Mouse (Mus musculus): ENCODE data around the gene Pimreg. TPM values are rescaled to one million over a fixed set of nuclear protein-coding genes. Genes with fewer than 3 reads are reported as not detected.

Pimreg gene
- polyA plus RNA-seq, 2 experiments: 59.1 to 87.9 TPM

DNA sequence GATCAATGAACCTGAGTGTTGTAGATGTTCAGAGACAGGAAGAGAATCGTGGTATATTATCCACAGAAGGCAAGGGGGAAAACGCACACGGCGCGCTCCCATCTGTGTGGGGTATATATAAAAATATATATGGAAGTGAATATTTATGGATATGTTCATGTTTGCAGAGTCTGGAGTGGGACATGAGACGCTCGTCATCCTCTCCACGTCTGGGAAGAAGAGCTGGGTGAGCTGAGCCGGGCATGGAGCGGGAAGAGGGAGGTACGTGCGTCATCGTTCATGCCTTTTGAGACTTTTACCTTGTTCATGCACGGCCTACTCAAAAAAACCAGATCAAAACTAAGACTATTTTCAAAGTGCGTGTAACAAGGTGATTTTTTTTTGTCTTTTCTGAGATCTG is 42.5 kb downstream of the Pimreg start:
- no peak for TF ChIP-seq POLR2A (IDR thresholded peaks at IDR 0.05; ENCODE audit: borderline replicate concordance, extremely low read depth, insufficient read depth, insufficient read length)
- no peaks in the 10 kb centered on the region for H3K27me3 ChIP-seq (ENCODE audit: control insufficient read depth, insufficient read depth, low read length)
- no peak overlapping the region for H3K4me2 ChIP-seq (replicated peaks; ENCODE audit: low read depth, low read length, severe bottlenecking)
- H3K36me3 ChIP-seq (ENCODE audit: control insufficient read depth, insufficient read depth, low read length): no peaks in the 10 kb centered on the region
- 95% methylated on average over 15 of the region's 15 CpGs for WGBS
- H3K4me1 ChIP-seq (ENCODE audit: control insufficient read depth, insufficient read depth, low read length): peaks cover 17% of the 10 kb centered on the region
- ATAC-seq (ENCODE audit: low FRiP score, low read depth): no peak
- H3K27ac ChIP-seq (replicated peaks; ENCODE audit: low read depth, low read length): no peak overlapping the region
- no peaks in the 10 kb centered on the region for H3K9me3 ChIP-seq (ENCODE audit: control insufficient read depth, low read length)
- no peak overlapping the region for H3K4me3 ChIP-seq (replicated peaks; ENCODE audit: low read length)
- no peak overlapping the region for H3K9ac ChIP-seq (ENCODE audit: low read depth, low read length, severe bottlenecking)
- no peak for DNase-seq (ENCODE audit: low spot score)

DNA sequence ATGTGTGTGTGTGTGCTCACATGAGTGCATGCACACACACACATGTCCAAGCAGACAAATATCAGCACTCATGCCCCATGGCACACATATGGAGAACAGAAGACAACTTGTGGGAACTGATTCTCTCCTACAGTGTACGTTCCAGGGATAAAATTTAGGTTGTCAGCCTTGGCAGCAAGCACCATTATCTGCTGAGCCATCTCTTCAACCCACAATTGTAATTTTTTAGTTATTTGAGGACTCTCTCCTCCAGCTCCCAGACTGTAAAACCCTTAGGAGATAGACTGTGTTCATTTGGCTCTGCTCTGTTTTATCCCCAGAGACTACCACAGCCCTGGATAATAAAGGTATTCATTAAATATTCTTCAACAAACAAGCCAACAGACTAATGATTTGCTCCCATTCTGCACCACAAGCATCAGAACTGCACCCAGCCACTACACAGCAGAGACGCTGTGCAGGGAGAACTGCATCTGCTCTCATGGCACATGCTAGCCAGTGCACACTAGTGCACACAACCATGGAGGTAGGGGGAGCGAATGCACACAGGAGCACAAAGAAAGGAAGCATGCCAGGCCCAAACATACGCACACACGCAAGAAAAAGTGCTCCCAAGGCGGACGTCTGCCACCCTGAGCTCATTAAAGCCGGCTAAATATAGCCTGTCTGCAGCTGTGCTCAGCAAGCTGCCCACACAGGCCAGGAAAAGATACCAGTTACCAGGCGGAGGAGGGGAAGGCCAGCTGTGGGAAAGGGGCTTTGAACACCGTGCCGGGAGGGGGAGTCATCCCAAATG is 44.6 kb downstream of the Pimreg start:
- Histone ChIP-seq H3K36me3 (ENCODE audit: control insufficient read depth, insufficient read depth, low read length) (no peaks in the 10 kb centered on the region), H3K4me2 (replicated peaks; ENCODE audit: low read depth, low read length, severe bottlenecking) (no peak overlapping the region), H3K9me3 (ENCODE audit: control insufficient read depth, low read length) (no peaks in the 10 kb centered on the region), H3K27me3 (ENCODE audit: control insufficient read depth, insufficient read depth, low read length) (no peaks in the 10 kb centered on the region), H3K4me3 (replicated peaks; ENCODE audit: low read length) (no peak overlapping the region), H3K9ac (ENCODE audit: low read depth, low read length, severe bottlenecking) (no peak overlapping the region), H3K4me1 (ENCODE audit: control insufficient read depth, insufficient read depth, low read length) (peaks cover 17% of the 10 kb centered on the region), H3K27ac (replicated peaks; ENCODE audit: low read depth, low read length) (peak overlapping the region; percentile 28)
- no peak for TF ChIP-seq POLR2A (IDR thresholded peaks at IDR 0.05; ENCODE audit: borderline replicate concordance, extremely low read depth, insufficient read depth, insufficient read length)
- 0 out of 2 replicates have a peak, but pooled peaks have one; percentile 37 for ATAC-seq (ENCODE audit: low FRiP score, low read depth)
- DNase-seq (ENCODE audit: low spot score): peak; percentile 28
- WGBS: 12% methylated on average over 11 of the region's 11 CpGs

DNA sequence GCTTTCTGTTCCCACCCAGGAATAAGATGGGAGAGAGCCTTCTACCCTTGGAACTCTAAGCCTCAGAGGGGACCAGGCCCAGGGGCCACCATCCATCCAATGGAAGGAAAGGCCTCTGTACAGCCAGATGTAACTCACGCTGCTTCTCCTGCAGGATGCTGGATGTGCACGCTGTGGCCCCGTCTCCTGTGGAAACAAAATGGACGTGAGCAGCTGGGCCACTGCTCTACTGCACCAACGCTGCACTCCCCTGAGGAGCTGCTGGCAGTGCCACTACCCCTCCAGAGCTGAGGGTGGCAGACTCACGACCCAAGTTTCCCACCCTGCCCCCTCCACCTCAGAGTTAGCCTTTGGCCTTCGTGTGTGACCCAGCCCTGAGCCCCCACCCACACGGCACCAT is 50.6 kb downstream of the Pimreg start:
- H3K36me3 ChIP-seq (ENCODE audit: control insufficient read depth, insufficient read depth, low read length): no peaks in the 10 kb centered on the region
- TF ChIP-seq POLR2A (IDR thresholded peaks at IDR 0.05; ENCODE audit: borderline replicate concordance, extremely low read depth, insufficient read depth, insufficient read length): no peak
- no peak overlapping the region for H3K27ac ChIP-seq (replicated peaks; ENCODE audit: low read depth, low read length)
- no peaks in the 10 kb centered on the region for H3K27me3 ChIP-seq (ENCODE audit: control insufficient read depth, insufficient read depth, low read length)
- H3K4me3 ChIP-seq (replicated peaks; ENCODE audit: low read length): no peak overlapping the region
- DNase-seq (ENCODE audit: low spot score) (no peak), ATAC-seq (ENCODE audit: low FRiP score, low read depth) (no peak)
- WGBS: 65% methylated on average over 8 of the region's 8 CpGs
- H3K4me1 ChIP-seq (ENCODE audit: control insufficient read depth, insufficient read depth, low read length): peaks cover 1% of the 10 kb centered on the region; the same call in 1 of the 2 replicates
- H3K9me3 ChIP-seq (ENCODE audit: control insufficient read depth, low read length): no peaks in the 10 kb centered on the region
- no peak overlapping the region for H3K9ac ChIP-seq (ENCODE audit: low read depth, low read length, severe bottlenecking)
- H3K4me2 ChIP-seq (replicated peaks; ENCODE audit: low read depth, low read length, severe bottlenecking): no peak overlapping the region

DNA sequence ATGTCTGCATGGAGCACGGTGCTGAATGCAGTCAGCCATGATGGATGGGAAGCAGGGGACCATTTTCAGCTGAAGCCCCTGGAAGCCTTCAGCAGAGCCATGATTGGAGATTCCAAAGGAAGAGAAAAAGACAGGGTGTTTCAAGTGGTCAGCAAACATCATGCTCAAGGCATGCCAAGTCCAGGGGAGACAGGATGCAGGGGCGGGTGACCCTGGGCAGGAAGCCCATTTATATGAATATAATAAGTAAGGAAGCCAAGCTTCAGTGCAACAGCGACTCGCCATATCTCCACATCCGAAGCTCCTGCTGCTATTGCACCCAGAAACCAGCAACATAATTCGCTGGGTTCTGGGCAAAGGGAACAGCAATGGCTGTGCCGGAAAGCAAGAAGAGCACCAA is 52.6 kb downstream of the Pimreg start:
- no peak for TF ChIP-seq POLR2A (IDR thresholded peaks at IDR 0.05; ENCODE audit: borderline replicate concordance, extremely low read depth, insufficient read depth, insufficient read length)
- no peak for ATAC-seq (ENCODE audit: low FRiP score, low read depth)
- WGBS: 81% methylated on average over 7 of the region's 7 CpGs
- no peak for DNase-seq (ENCODE audit: low spot score)
- no peak overlapping the region for H3K9ac ChIP-seq (ENCODE audit: low read depth, low read length, severe bottlenecking)
- H3K27ac ChIP-seq (replicated peaks; ENCODE audit: low read depth, low read length): no peak overlapping the region
- no peaks in the 10 kb centered on the region for H3K36me3 ChIP-seq (ENCODE audit: control insufficient read depth, insufficient read depth, low read length)
- no peak overlapping the region for H3K4me2 ChIP-seq (replicated peaks; ENCODE audit: low read depth, low read length, severe bottlenecking)
- H3K9me3 ChIP-seq (ENCODE audit: control insufficient read depth, low read length): no peaks in the 10 kb centered on the region
- no peak overlapping the region for H3K4me3 ChIP-seq (replicated peaks; ENCODE audit: low read length)
- H3K4me1 ChIP-seq (ENCODE audit: control insufficient read depth, insufficient read depth, low read length): no peaks in the 10 kb centered on the region
- no peaks in the 10 kb centered on the region for H3K27me3 ChIP-seq (ENCODE audit: control insufficient read depth, insufficient read depth, low read length)

GRCm38 (mm10) chr11:72095994-72096393 is 54.2 kb downstream of the Pimreg start:
- ATAC-seq (ENCODE audit: low FRiP score, low read depth): no peak
- no peak overlapping the region for H3K4me2 ChIP-seq (replicated peaks; ENCODE audit: low read depth, low read length, severe bottlenecking)
- no peak for DNase-seq (ENCODE audit: low spot score)
- H3K9ac ChIP-seq (ENCODE audit: low read depth, low read length, severe bottlenecking): no peak overlapping the region
- no peak for TF ChIP-seq POLR2A (IDR thresholded peaks at IDR 0.05; ENCODE audit: borderline replicate concordance, extremely low read depth, insufficient read depth, insufficient read length)
- H3K27ac ChIP-seq (replicated peaks; ENCODE audit: low read depth, low read length): no peak overlapping the region
- WGBS: 35% methylated on average over 3 of the region's 3 CpGs
- no peaks in the 10 kb centered on the region for H3K36me3 ChIP-seq (ENCODE audit: control insufficient read depth, insufficient read depth, low read length)
- no peaks in the 10 kb centered on the region for H3K9me3 ChIP-seq (ENCODE audit: control insufficient read depth, low read length)
- no peaks in the 10 kb centered on the region for H3K27me3 ChIP-seq (ENCODE audit: control insufficient read depth, insufficient read depth, low read length)
- H3K4me1 ChIP-seq (ENCODE audit: control insufficient read depth, insufficient read depth, low read length): no peaks in the 10 kb centered on the region
- no peak overlapping the region for H3K4me3 ChIP-seq (replicated peaks; ENCODE audit: low read length)

Other genes starting within 250 kb of the Pimreg start
- gene Aipl1, start 4.5 kb upstream of the Pimreg start, polyA plus RNA-seq (2012; rRNA removed): 0.28 TPM in 2 replicates
- gene Aipl1, start 4.5 kb upstream of the Pimreg start, polyA plus RNA-seq (2014; fragmentation: Nextera tagmentation; extraction: Ambion mirVana): 0.25 TPM in 1 of 2 replicates, not detected in the other
- gene Pitpnm3, start 93.7 kb downstream of the Pimreg start, polyA plus RNA-seq (2012; rRNA removed): 1.0 and 1.2 TPM in 2 replicates
- gene Pitpnm3, start 93.7 kb downstream of the Pimreg start, polyA plus RNA-seq (2014; fragmentation: Nextera tagmentation; extraction: Ambion mirVana): 0.28 and 0.40 TPM in 2 replicates
- 1.7 and 2.4 TPM in 2 replicates for gene Gm43951, start 164.8 kb downstream of the Pimreg start, polyA plus RNA-seq (2012; rRNA removed)
- 0.12 TPM in 1 of 2 replicates, not detected in the other for gene Gm43951, start 164.8 kb downstream of the Pimreg start, polyA plus RNA-seq (2014; fragmentation: Nextera tagmentation; extraction: Ambion mirVana)
- gene 4933427D14Rik, start 165.4 kb downstream of the Pimreg start, polyA plus RNA-seq (2012; rRNA removed): 15.3 and 19.2 TPM in 2 replicates
- 11.1 and 15.6 TPM in 2 replicates for gene 4933427D14Rik, start 165.4 kb downstream of the Pimreg start, polyA plus RNA-seq (2014; fragmentation: Nextera tagmentation; extraction: Ambion mirVana)
- gene Txndc17, start 165.5 kb downstream of the Pimreg start, polyA plus RNA-seq (2012; rRNA removed): 86.9 and 133 TPM in 2 replicates
- 235 and 239 TPM in 2 replicates for gene Txndc17, start 165.5 kb downstream of the Pimreg start, polyA plus RNA-seq (2014; fragmentation: Nextera tagmentation; extraction: Ambion mirVana)
- 32.9 and 33.2 TPM in 2 replicates for gene Med31, start 173.6 kb downstream of the Pimreg start, polyA plus RNA-seq (2012; rRNA removed)
- 39.0 and 46.2 TPM in 2 replicates for gene Med31, start 173.6 kb downstream of the Pimreg start, polyA plus RNA-seq (2014; fragmentation: Nextera tagmentation; extraction: Ambion mirVana)
- 5.6 and 7.5 TPM in 2 replicates for gene Slc13a5, start 225.2 kb downstream of the Pimreg start, polyA plus RNA-seq (2012; rRNA removed)
- gene Slc13a5, start 225.2 kb downstream of the Pimreg start, polyA plus RNA-seq (2014; fragmentation: Nextera tagmentation; extraction: Ambion mirVana): 1.7 and 3.0 TPM in 2 replicates